Mouse (Mus musculus) CH12.LX (cell line): ENCODE data around the gene Rpp14.

ENCODE experiments used
- CTCF ChIP-seq, 2 experiments: IDR thresholded peaks in 1 of 2; conservative IDR thresholded peaks in 1 of 2; 2 replicates each; pipeline ENCODE4 v1.5.1; 2011 to 2012; ENCODE audit warnings: low read depth in 2 of 2, low read length in 2 of 2, improper control_type of control experiment in 1 of 2, inconsistent platforms in 1 of 2, mild to moderate bottlenecking in 1 of 2, moderate library complexity in 1 of 2
- ELF1 ChIP-seq: IDR thresholded peaks from 2 replicates; pipeline ENCODE4 v1.6.1; 2014; ENCODE audit warnings: low read depth, mild to moderate bottlenecking, inconsistent platforms, low read length, improper control_type of control experiment
- EP300 ChIP-seq: IDR thresholded peaks from 2 replicates; pipeline ENCODE4 v1.6.1; 2011; ENCODE audit warnings: low read length, improper control_type of control experiment
- HCFC1 ChIP-seq: IDR thresholded peaks from 2 replicates; pipeline ENCODE4 v1.6.1; 2012; ENCODE audit warnings: low read depth, mild to moderate bottlenecking, inconsistent platforms, low read length, improper control_type of control experiment
- POLR2AphosphoS2 ChIP-seq: IDR thresholded peaks from 2 replicates; pipeline ENCODE4 v1.6.1; 2011; ENCODE audit warnings: low read depth, low read length, improper control_type of control experiment
- TCF12 ChIP-seq: IDR thresholded peaks from 2 replicates; pipeline ENCODE4 v1.6.1; 2014; ENCODE audit warnings: low read depth, mild to moderate bottlenecking, inconsistent platforms, low read length, improper control_type of control experiment
- USF1 ChIP-seq: IDR thresholded peaks from 2 replicates; pipeline ENCODE4 v1.6.1; 2014; ENCODE audit warnings: low read depth, mild to moderate bottlenecking, inconsistent platforms, low read length, improper control_type of control experiment

- TF ChIP-seq EP300, result peak; percentile 81
- TF ChIP-seq CTCF (conservative IDR thresholded peaks at IDR 0.05 in 1 of 2, IDR thresholded peaks at IDR 0.05 in 1 of 2; ENCODE audit: low read depth in 2 of 2, low read length in 2 of 2), result no peak
- TF ChIP-seq TCF12, result no peak; the same call in 1 of the 2 replicates
- no peak for TF ChIP-seq HCFC1
- TF ChIP-seq USF1, result no peak
- TF ChIP-seq ELF1, result no peak
- no peak for TF ChIP-seq POLR2AphosphoS2
Observed at GRCm38 (mm10) chr14:8044786-8045185, 35.4 kb upstream of the Rpp14 start.
